Mouse (Mus musculus) midbrain, embryonic 13.5 days (tissue): Measurements from ENCODE around the gene Acox3. TPM values are rescaled to one million over a fixed set of nuclear protein-coding genes. Genes with fewer than 3 reads are reported as not detected.

Source experiments
- ATAC-seq: fragments of 200-750 bp; cut with Nextera tagmentation; 2 replicates; pipeline ENCODE4 v1.8.0; 2017; ENCODE audit warnings: mild to moderate bottlenecking, moderate TSS enrichment, moderate library complexity
- H3K27ac ChIP-seq: fragments of 300-500 bp; sonication (generic); 2 replicates; pipeline ENCODE4 v1.5.1; 2015; ENCODE audit warnings: inconsistent platforms, mild to moderate bottlenecking, moderate library complexity
- H3K27me3 ChIP-seq: fragments of 300-500 bp; sonication (generic); 2 replicates; pipeline ENCODE4 v1.6.1; 2015; ENCODE audit warnings: mild to moderate bottlenecking, inconsistent platforms
- H3K36me3 ChIP-seq: fragments of 300-500 bp; sonication (generic); 2 replicates; pipeline ENCODE4 v1.6.1; 2015; ENCODE audit warnings: mild to moderate bottlenecking, inconsistent platforms
- H3K4me1 ChIP-seq: fragments of 300-500 bp; sonication (generic); replicated peaks from 2 replicates; pipeline ENCODE4 v1.6.1; 2015; ENCODE audit warnings: inconsistent platforms
- H3K4me2 ChIP-seq: fragments of 300-500 bp; sonication (generic); replicated peaks from 2 replicates; pipeline ENCODE4 v1.6.1; 2015; ENCODE audit warnings: moderate library complexity, mild to moderate bottlenecking, inconsistent platforms
- H3K4me3 ChIP-seq: fragments of 300-500 bp; sonication (generic); replicated peaks from 2 replicates; pipeline ENCODE4 v1.5.1; 2015; ENCODE audit warnings: mild to moderate bottlenecking, inconsistent platforms
- H3K9ac ChIP-seq: fragments of 300-500 bp; sonication (generic); replicated peaks from 2 replicates; pipeline ENCODE4 v1.6.1; 2015; ENCODE audit warnings: mild to moderate bottlenecking, inconsistent platforms
- H3K9me3 ChIP-seq: fragments of 300-500 bp; sonication (generic); 2 replicates; pipeline ENCODE4 v1.6.1; 2016; ENCODE audit warnings: mild to moderate bottlenecking, inconsistent platforms
- whole genome bisulfite sequencing: fragments of 180-500 bp; shearing (Covaris S2); methylation state at CpG from one replicate; pipeline ENCODE4 v1.1.7; 2015; 5-methylcytosine and 5-hydroxymethylcytosine counted together
- polyA plus RNA-seq: library from polyadenylated mRNA; unstranded; fragments of >200 nt; fragmentation: Nextera tagmentation; extraction: Ambion mirVana; gene quantifications from 2 replicates; pipeline ENCODE4 v1.2.1, GENCODE M21; 2015

Gene Acox3
- polyA plus RNA-seq, 1 experiment from 2014 or later: 17.0 TPM

GRCm38 (mm10) chr5:35557946-35558621, 24.8 kb upstream of the Acox3 start:
- no peak for ATAC-seq
- WGBS: 60% methylated on average over 13 of the region's 13 CpGs
- no peaks in the 10 kb centered on the region for H3K4me1 ChIP-seq
- peaks cover 84% of the 10 kb centered on the region for H3K36me3 ChIP-seq
- H3K27ac ChIP-seq: no peak overlapping the region
- H3K27me3 ChIP-seq: no peaks in the 10 kb centered on the region
- no peak overlapping the region for H3K4me3 ChIP-seq
- H3K9me3 ChIP-seq: no peaks in the 10 kb centered on the region
- H3K9ac ChIP-seq: no peak overlapping the region
- no peak overlapping the region for H3K4me2 ChIP-seq

DNA sequence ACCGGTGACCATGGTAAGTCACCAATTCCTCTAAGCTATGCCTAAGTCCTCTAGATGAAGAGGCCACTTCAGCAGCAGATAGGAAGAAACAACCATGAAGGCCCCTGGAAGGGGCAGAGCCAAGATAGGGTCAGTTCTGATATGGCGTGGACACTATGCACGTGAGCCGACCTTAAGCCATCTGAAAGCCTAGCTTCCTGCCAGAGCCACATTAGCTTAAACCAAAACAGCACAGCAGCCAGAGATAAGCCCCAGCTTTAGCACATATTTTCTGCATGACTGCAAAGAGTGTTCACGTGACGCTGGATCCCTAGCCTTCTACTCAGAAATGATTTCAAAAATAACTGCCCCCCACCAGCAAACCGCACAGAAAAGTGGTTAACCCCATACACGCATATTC, 23.4 kb upstream of the Acox3 start:
- Histone ChIP-seq H3K9ac (no peak overlapping the region), H3K9me3 (no peaks in the 10 kb centered on the region), H3K4me1 (no peaks in the 10 kb centered on the region), H3K27ac (no peak overlapping the region), H3K4me2 (no peak overlapping the region), H3K27me3 (no peaks in the 10 kb centered on the region), H3K36me3 (peaks cover 87% of the 10 kb centered on the region), H3K4me3 (no peak overlapping the region)
- 78% methylated on average over 8 of the region's 8 CpGs for WGBS
- no peak for ATAC-seq

DNA sequence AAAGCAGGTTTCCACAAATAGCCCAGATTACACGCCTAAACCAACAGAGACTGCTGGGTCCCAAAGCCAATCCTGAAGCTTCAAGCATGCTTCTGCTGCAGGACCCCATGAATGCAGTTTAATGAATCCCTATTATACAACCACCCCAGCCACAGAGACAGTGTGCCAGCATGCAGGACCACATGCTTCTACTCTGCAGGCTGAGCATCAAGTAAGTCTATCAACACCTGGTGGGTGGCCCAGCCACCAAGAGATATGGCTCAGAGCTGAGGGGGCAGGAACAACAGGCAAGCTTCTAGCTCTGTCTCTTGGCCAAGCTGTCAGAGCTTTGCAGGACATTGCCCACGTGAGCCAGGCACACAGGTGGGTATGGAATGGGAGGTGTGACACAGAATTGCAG, 20.2 kb upstream of the Acox3 start:
- ATAC-seq: no peak
- Histone ChIP-seq H3K9ac (no peak overlapping the region), H3K4me1 (no peaks in the 10 kb centered on the region), H3K4me3 (no peak overlapping the region), H3K27me3 (no peaks in the 10 kb centered on the region), H3K36me3 (peaks cover 92% of the 10 kb centered on the region), H3K4me2 (no peak overlapping the region), H3K9me3 (no peaks in the 10 kb centered on the region), H3K27ac (no peak overlapping the region)
- WGBS: 92% methylated on average over 2 of the region's 2 CpGs

- H3K27me3 ChIP-seq: no peaks in the 10 kb centered on the region
- H3K36me3 ChIP-seq: peaks cover 92% of the 10 kb centered on the region
- H3K9me3 ChIP-seq: no peaks in the 10 kb centered on the region
- H3K4me3 ChIP-seq: no peak overlapping the region
- no peak overlapping the region for H3K4me2 ChIP-seq
- no peaks in the 10 kb centered on the region for H3K4me1 ChIP-seq
- peak; percentile 65; the same call in 1 of the 2 replicates for ATAC-seq
- no peak overlapping the region for H3K27ac ChIP-seq
- WGBS: 0% methylated on average over 1 of the region's 1 CpGs
- H3K9ac ChIP-seq: no peak overlapping the region
Observed at GRCm38 (mm10) chr5:35563449-35563848, 19.4 kb upstream of the Acox3 start.

GRCm38 (mm10) chr5:35565217-35565616, 17.6 kb upstream of the Acox3 start:
- 86% methylated on average over 9 of the region's 9 CpGs for WGBS
- Histone ChIP-seq H3K27ac (no peak overlapping the region), H3K9ac (no peak overlapping the region), H3K9me3 (no peaks in the 10 kb centered on the region), H3K4me1 (no peaks in the 10 kb centered on the region), H3K27me3 (no peaks in the 10 kb centered on the region), H3K4me2 (no peak overlapping the region), H3K4me3 (no peak overlapping the region), H3K36me3 (peaks cover 93% of the 10 kb centered on the region)
- ATAC-seq: no peak

DNA sequence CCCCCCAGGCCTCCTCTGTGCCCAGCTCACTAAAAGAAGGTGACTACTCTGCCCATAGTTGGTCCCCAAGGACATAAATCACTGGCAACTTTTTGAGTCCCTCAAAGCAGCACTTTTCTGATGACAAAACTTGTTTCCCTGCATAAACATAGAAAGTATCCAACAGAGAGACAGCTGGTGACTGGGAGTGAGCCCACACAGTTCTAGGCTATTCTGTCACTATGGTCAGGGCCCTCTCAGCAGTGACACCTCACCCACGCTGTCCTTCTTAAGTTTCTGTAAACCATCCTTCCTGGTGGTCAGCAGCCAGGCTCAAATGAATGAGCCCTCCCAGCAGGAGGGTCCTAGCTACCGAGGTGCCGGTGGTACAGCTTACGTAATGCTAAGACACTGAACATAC, 16.2 kb upstream of the Acox3 start:
- Histone ChIP-seq H3K27me3 (no peaks in the 10 kb centered on the region), H3K4me3 (no peak overlapping the region), H3K9me3 (no peaks in the 10 kb centered on the region), H3K27ac (no peak overlapping the region), H3K4me1 (no peaks in the 10 kb centered on the region), H3K4me2 (no peak overlapping the region), H3K36me3 (peaks cover 94% of the 10 kb centered on the region), H3K9ac (no peak overlapping the region)
- 87% methylated on average over 4 of the region's 4 CpGs for WGBS
- no peak for ATAC-seq

DNA sequence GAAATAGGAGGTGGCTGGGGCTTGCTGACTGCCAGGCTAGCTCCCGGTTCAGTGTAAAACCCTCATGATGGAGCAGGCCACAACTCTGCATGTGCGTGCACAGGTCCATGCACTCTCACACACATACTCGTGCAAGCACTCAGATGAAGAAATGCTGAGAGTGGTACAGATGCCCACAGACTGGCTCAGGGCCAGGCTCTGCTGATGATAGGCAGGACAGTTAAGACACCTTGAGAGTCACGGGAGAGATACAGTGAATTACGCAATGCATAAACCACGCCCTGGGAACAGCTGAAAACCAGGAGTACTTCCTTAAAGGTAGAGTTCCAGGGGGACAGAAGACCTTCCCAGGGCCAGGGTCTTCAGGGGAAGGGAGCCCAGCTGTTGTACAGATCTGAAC, 11.3 kb upstream of the Acox3 start:
- Histone ChIP-seq H3K36me3 (peaks cover 60% of the 10 kb centered on the region), H3K27me3 (no peaks in the 10 kb centered on the region), H3K4me3 (no peak overlapping the region), H3K4me1 (peaks cover 15% of the 10 kb centered on the region), H3K9me3 (no peaks in the 10 kb centered on the region), H3K27ac (no peak overlapping the region), H3K9ac (no peak overlapping the region), H3K4me2 (no peak overlapping the region)
- 95% methylated on average over 6 of the region's 6 CpGs for WGBS
- no peak for ATAC-seq

- WGBS: 4% methylated on average over 56 of the region's 56 CpGs
- Histone ChIP-seq H3K4me1 (peaks cover 15% of the 10 kb centered on the region), H3K36me3 (peaks cover 31% of the 10 kb centered on the region), H3K9ac (peak within 1 kb of the TSS; percentile 82), H3K27ac (peak within 1 kb of the TSS; percentile 88), H3K4me3 (peak within 1 kb of the TSS; percentile 94), H3K4me2 (peak within 1 kb of the TSS; percentile 98), H3K9me3 (no peaks in the 10 kb centered on the region), H3K27me3 (peaks cover 16% of the 10 kb centered on the region)
- peak; percentile 98 for ATAC-seq
Observed at GRCm38 (mm10) chr5:35574653-35575599, 7.9 kb upstream of the Acox3 start, which contains the start of gene Trmt44. Trmt44 (minus strand) TSS chr5:35575070.

GRCm38 (mm10) chr5:35576409-35577020, 6.3 kb upstream of the Acox3 start:
- Histone ChIP-seq H3K4me3 (no peak overlapping the region), H3K9me3 (no peaks in the 10 kb centered on the region), H3K4me1 (peaks cover 16% of the 10 kb centered on the region), H3K4me2 (no peak overlapping the region), H3K9ac (no peak overlapping the region), H3K27ac (no peak overlapping the region), H3K27me3 (peaks cover 26% of the 10 kb centered on the region), H3K36me3 (peaks cover 16% of the 10 kb centered on the region)
- 92% methylated on average over 10 of the region's 10 CpGs for WGBS
- no peak for ATAC-seq

DNA sequence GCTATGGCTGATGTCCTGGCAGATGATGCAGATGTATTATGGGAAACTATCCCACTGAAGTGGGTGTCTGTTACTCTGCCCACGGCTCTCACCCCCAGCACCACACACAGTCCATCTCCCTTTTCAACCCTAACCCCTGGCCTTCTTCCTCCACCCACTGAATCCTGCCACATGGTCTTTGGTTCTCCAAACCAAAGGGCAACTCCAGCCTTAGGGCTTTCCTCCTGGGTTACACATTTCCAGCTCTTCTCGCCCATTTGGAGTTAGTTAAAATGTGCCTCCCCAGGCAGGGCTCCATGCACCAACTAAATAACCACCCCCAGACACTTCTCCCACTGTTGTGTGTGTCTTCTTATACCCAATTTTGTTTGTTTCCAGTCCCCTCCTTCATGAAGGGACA, 4.4 kb upstream of the Acox3 start:
- Histone ChIP-seq H3K4me2 (no peak overlapping the region), H3K27ac (no peak overlapping the region), H3K4me1 (peaks cover 28% of the 10 kb centered on the region), H3K27me3 (peaks cover 26% of the 10 kb centered on the region), H3K9me3 (no peaks in the 10 kb centered on the region), H3K9ac (no peak overlapping the region), H3K4me3 (no peak overlapping the region), H3K36me3 (no peaks in the 10 kb centered on the region)
- 75% methylated on average over 2 of the region's 2 CpGs for WGBS
- ATAC-seq: no peak

DNA sequence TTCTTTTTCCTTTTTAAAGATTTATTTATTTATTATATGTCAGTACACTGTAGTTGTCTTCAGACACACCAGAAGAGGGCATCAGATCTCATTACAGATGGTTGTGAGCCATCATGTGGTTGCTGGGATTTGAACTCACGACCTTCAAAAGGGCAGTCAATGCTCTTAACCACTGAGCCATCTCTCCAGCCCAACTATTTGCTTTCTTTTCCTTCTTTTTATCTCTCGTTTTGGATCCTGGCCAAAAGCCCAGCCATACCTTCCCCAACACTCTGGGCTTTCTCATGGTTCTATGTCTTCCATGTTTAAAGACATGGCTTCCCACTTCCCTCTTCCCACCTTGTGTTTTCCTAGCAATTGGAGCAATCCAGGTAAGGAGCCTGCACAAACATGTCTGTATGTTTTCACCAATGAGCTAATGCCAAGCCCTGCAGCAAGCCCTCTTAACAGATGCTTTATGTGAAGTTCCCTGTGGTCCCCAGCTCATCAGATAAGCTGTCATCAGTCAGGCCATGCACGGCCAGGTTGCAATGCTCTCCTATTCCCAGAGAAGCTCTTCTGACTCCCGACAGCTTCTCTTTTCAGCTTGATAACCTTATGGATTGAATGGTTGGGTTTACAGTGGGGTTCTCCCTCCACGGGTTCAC, 3.5 kb upstream of the Acox3 start:
- H3K4me3 ChIP-seq: no peak overlapping the region
- peaks cover 26% of the 10 kb centered on the region for H3K4me1 ChIP-seq
- ATAC-seq: no peak
- no peaks in the 10 kb centered on the region for H3K36me3 ChIP-seq
- H3K9me3 ChIP-seq: no peaks in the 10 kb centered on the region
- H3K4me2 ChIP-seq: no peak overlapping the region
- peaks cover 26% of the 10 kb centered on the region for H3K27me3 ChIP-seq
- WGBS: 65% methylated on average over 5 of the region's 5 CpGs
- no peak overlapping the region for H3K27ac ChIP-seq
- H3K9ac ChIP-seq: no peak overlapping the region
